Mouse (Mus musculus): ENCODE data around the gene Tmem161a. TPM values are rescaled to one million over a fixed set of nuclear protein-coding genes. Genes with fewer than 3 reads are reported as not detected.

Gene Tmem161a
- polyA plus RNA-seq, 1 experiment from 2014 or later: 26.2 TPM

- Histone ChIP-seq H3K4me3 (ENCODE audit: low read depth, low read length) (no peak overlapping the region), H3K27me3 (ENCODE audit: control insufficient read depth, insufficient read depth, low read length) (no peaks in the 10 kb centered on the region), H3K4me1 (ENCODE audit: control insufficient read depth, insufficient read depth, low read length) (no peaks in the 10 kb centered on the region), H3K9ac (replicated peaks; ENCODE audit: low read length) (no peak overlapping the region; the same call in 1 of the 2 replicates), H3K27ac (replicated peaks; ENCODE audit: low read depth, low read length) (no peak overlapping the region), H3K4me2 (ENCODE audit: low read depth, low read length) (no peak overlapping the region), H3K36me3 (replicated peaks; ENCODE audit: control insufficient read depth, insufficient read depth, low read depth, low read length) (no peaks in the 10 kb centered on the region; the same call in 1 of the 2 replicates), H3K9me3 (replicated peaks; ENCODE audit: control insufficient read depth, low read length) (no peaks in the 10 kb centered on the region)
- ATAC-seq (replicated peaks; ENCODE audit: insufficient number of reproducible peaks, low FRiP score, low TSS enrichment, low read depth) (no peak; the same call in 1 of the 2 replicates), DNase-seq (ENCODE audit: low spot score) (no peak)
- 88% methylated on average over 16 of the region's 16 CpGs for WGBS
These were observed 9.2 kb downstream of the Tmem161a start for GRCm38 (mm10) chr8:70181212-70181902.

GRCm38 (mm10) chr8:70181903-70182252, 9.7 kb downstream of the Tmem161a start:
- Histone ChIP-seq H3K36me3 (replicated peaks; ENCODE audit: control insufficient read depth, insufficient read depth, low read depth, low read length) (no peaks in the 10 kb centered on the region; the same call in 1 of the 2 replicates), H3K9me3 (replicated peaks; ENCODE audit: control insufficient read depth, low read length) (no peaks in the 10 kb centered on the region), H3K27me3 (ENCODE audit: control insufficient read depth, insufficient read depth, low read length) (no peaks in the 10 kb centered on the region), H3K4me2 (ENCODE audit: low read depth, low read length) (no peak overlapping the region), H3K9ac (replicated peaks; ENCODE audit: low read length) (no peak overlapping the region), H3K4me3 (ENCODE audit: low read depth, low read length) (no peak overlapping the region), H3K27ac (replicated peaks; ENCODE audit: low read depth, low read length) (no peak overlapping the region), H3K4me1 (ENCODE audit: control insufficient read depth, insufficient read depth, low read length) (no peaks in the 10 kb centered on the region)
- 74% methylated on average over 2 of the region's 2 CpGs for WGBS
- no peak for DNase-seq (ENCODE audit: low spot score)
- no peak for ATAC-seq (replicated peaks; ENCODE audit: insufficient number of reproducible peaks, low FRiP score, low TSS enrichment, low read depth)

- Histone ChIP-seq H3K9me3 (replicated peaks; ENCODE audit: control insufficient read depth, low read length) (no peaks in the 10 kb centered on the region), H3K36me3 (replicated peaks; ENCODE audit: control insufficient read depth, insufficient read depth, low read depth, low read length) (no peaks in the 10 kb centered on the region; the same call in 1 of the 2 replicates), H3K4me3 (ENCODE audit: low read depth, low read length) (no peak overlapping the region), H3K4me2 (ENCODE audit: low read depth, low read length) (no peak overlapping the region), H3K27me3 (ENCODE audit: control insufficient read depth, insufficient read depth, low read length) (no peaks in the 10 kb centered on the region), H3K9ac (replicated peaks; ENCODE audit: low read length) (no peak overlapping the region), H3K27ac (replicated peaks; ENCODE audit: low read depth, low read length) (no peak overlapping the region), H3K4me1 (ENCODE audit: control insufficient read depth, insufficient read depth, low read length) (no peaks in the 10 kb centered on the region)
- 89% methylated on average over 4 of the region's 4 CpGs for WGBS
- no peak for ATAC-seq (replicated peaks; ENCODE audit: insufficient number of reproducible peaks, low FRiP score, low TSS enrichment, low read depth)
- no peak for DNase-seq (ENCODE audit: low spot score)
These were observed 11.0 kb downstream of the Tmem161a start for GRCm38 (mm10) chr8:70183194-70183593.

GRCm38 (mm10) chr8:70188707-70189106, 16.6 kb downstream of the Tmem161a start:
- no peaks in the 10 kb centered on the region for H3K4me1 ChIP-seq (ENCODE audit: control insufficient read depth, insufficient read depth, low read length)
- DNase-seq (ENCODE audit: low spot score): no peak

GRCm38 (mm10) chr8:70193238-70193637, 21.1 kb downstream of the Tmem161a start:
- H3K4me2 ChIP-seq (ENCODE audit: low read depth, low read length): no peak overlapping the region
- H3K27me3 ChIP-seq (ENCODE audit: control insufficient read depth, insufficient read depth, low read length): no peaks in the 10 kb centered on the region
- no peak overlapping the region for H3K4me3 ChIP-seq (ENCODE audit: low read depth, low read length)
- H3K9ac ChIP-seq (replicated peaks; ENCODE audit: low read length): no peak overlapping the region
- H3K36me3 ChIP-seq (replicated peaks; ENCODE audit: control insufficient read depth, insufficient read depth, low read depth, low read length): no peaks in the 10 kb centered on the region
- H3K27ac ChIP-seq (replicated peaks; ENCODE audit: low read depth, low read length): no peak overlapping the region
- no peak for DNase-seq (ENCODE audit: low spot score)
- no peaks in the 10 kb centered on the region for H3K4me1 ChIP-seq (ENCODE audit: control insufficient read depth, insufficient read depth, low read length)
- 69% methylated on average over 5 of the region's 5 CpGs for WGBS
- ATAC-seq (replicated peaks; ENCODE audit: insufficient number of reproducible peaks, low FRiP score, low TSS enrichment, low read depth): no peak
- H3K9me3 ChIP-seq (replicated peaks; ENCODE audit: control insufficient read depth, low read length): no peaks in the 10 kb centered on the region

More at GRCm38 (mm10) chr8:70188707-70189106, 16.6 kb downstream of the Tmem161a start:
- ATAC-seq (replicated peaks; ENCODE audit: insufficient number of reproducible peaks, low FRiP score, low TSS enrichment, low read depth): no peak
- no peak overlapping the region for H3K4me3 ChIP-seq (ENCODE audit: low read depth, low read length)
- no peak overlapping the region for H3K27ac ChIP-seq (replicated peaks; ENCODE audit: low read depth, low read length)
- H3K27me3 ChIP-seq (ENCODE audit: control insufficient read depth, insufficient read depth, low read length): no peaks in the 10 kb centered on the region
- WGBS: 70% methylated on average over 7 of the region's 7 CpGs
- no peaks in the 10 kb centered on the region for H3K36me3 ChIP-seq (replicated peaks; ENCODE audit: control insufficient read depth, insufficient read depth, low read depth, low read length)
- no peaks in the 10 kb centered on the region for H3K9me3 ChIP-seq (replicated peaks; ENCODE audit: control insufficient read depth, low read length)
- H3K4me2 ChIP-seq (ENCODE audit: low read depth, low read length): no peak overlapping the region
- H3K9ac ChIP-seq (replicated peaks; ENCODE audit: low read length): no peak overlapping the region

GRCm38 (mm10) chr8:70194191-70194590, 22.0 kb downstream of the Tmem161a start:
- no peak overlapping the region for H3K27ac ChIP-seq (replicated peaks; ENCODE audit: low read depth, low read length)
- no peaks in the 10 kb centered on the region for H3K27me3 ChIP-seq (ENCODE audit: control insufficient read depth, insufficient read depth, low read length)
- 74% methylated on average over 3 of the region's 3 CpGs for WGBS
- no peak overlapping the region for H3K9ac ChIP-seq (replicated peaks; ENCODE audit: low read length)
- DNase-seq (ENCODE audit: low spot score): no peak
- H3K4me1 ChIP-seq (ENCODE audit: control insufficient read depth, insufficient read depth, low read length): no peaks in the 10 kb centered on the region
- no peak for ATAC-seq (replicated peaks; ENCODE audit: insufficient number of reproducible peaks, low FRiP score, low TSS enrichment, low read depth)
- H3K36me3 ChIP-seq (replicated peaks; ENCODE audit: control insufficient read depth, insufficient read depth, low read depth, low read length): no peaks in the 10 kb centered on the region
- no peak overlapping the region for H3K4me2 ChIP-seq (ENCODE audit: low read depth, low read length)
- H3K4me3 ChIP-seq (ENCODE audit: low read depth, low read length): no peak overlapping the region
- no peaks in the 10 kb centered on the region for H3K9me3 ChIP-seq (replicated peaks; ENCODE audit: control insufficient read depth, low read length)

GRCm38 (mm10) chr8:70195762-70196161, 23.6 kb downstream of the Tmem161a start:
- no peaks in the 10 kb centered on the region for H3K36me3 ChIP-seq (replicated peaks; ENCODE audit: control insufficient read depth, insufficient read depth, low read depth, low read length)
- no peaks in the 10 kb centered on the region for H3K9me3 ChIP-seq (replicated peaks; ENCODE audit: control insufficient read depth, low read length)
- no peak overlapping the region for H3K9ac ChIP-seq (replicated peaks; ENCODE audit: low read length)
- H3K4me3 ChIP-seq (ENCODE audit: low read depth, low read length): no peak overlapping the region
- WGBS: 80% methylated on average over 2 of the region's 2 CpGs
- H3K4me2 ChIP-seq (ENCODE audit: low read depth, low read length): no peak overlapping the region
- no peak for DNase-seq (ENCODE audit: low spot score)
- H3K4me1 ChIP-seq (ENCODE audit: control insufficient read depth, insufficient read depth, low read length): no peaks in the 10 kb centered on the region
- no peak for ATAC-seq (replicated peaks; ENCODE audit: insufficient number of reproducible peaks, low FRiP score, low TSS enrichment, low read depth)
- H3K27me3 ChIP-seq (ENCODE audit: control insufficient read depth, insufficient read depth, low read length): no peaks in the 10 kb centered on the region
- no peak overlapping the region for H3K27ac ChIP-seq (replicated peaks; ENCODE audit: low read depth, low read length)

GRCm38 (mm10) chr8:70197603-70198002, 25.4 kb downstream of the Tmem161a start:
- no peaks in the 10 kb centered on the region for H3K36me3 ChIP-seq (replicated peaks; ENCODE audit: control insufficient read depth, insufficient read depth, low read depth, low read length)
- ATAC-seq (replicated peaks; ENCODE audit: insufficient number of reproducible peaks, low FRiP score, low TSS enrichment, low read depth): no peak
- no peak overlapping the region for H3K4me3 ChIP-seq (ENCODE audit: low read depth, low read length)
- no peak overlapping the region for H3K27ac ChIP-seq (replicated peaks; ENCODE audit: low read depth, low read length)
- H3K9me3 ChIP-seq (replicated peaks; ENCODE audit: control insufficient read depth, low read length): no peaks in the 10 kb centered on the region
- no peaks in the 10 kb centered on the region for H3K27me3 ChIP-seq (ENCODE audit: control insufficient read depth, insufficient read depth, low read length)
- H3K9ac ChIP-seq (replicated peaks; ENCODE audit: low read length): no peak overlapping the region
- DNase-seq (ENCODE audit: low spot score): no peak
- H3K4me1 ChIP-seq (ENCODE audit: control insufficient read depth, insufficient read depth, low read length): no peaks in the 10 kb centered on the region
- 46% methylated on average over 7 of the region's 7 CpGs for WGBS
- no peak overlapping the region for H3K4me2 ChIP-seq (ENCODE audit: low read depth, low read length)

All from embryonic facial prominence, embryonic 11.5 days (tissue).